Mouse (Mus musculus): Measurements from ENCODE around the gene Idua. TPM values are rescaled to one million over a fixed set of nuclear protein-coding genes. Genes with fewer than 3 reads are reported as not detected.

Gene Idua
- total and polyA plus RNA-seq, 3 experiments: 1.5 to 9.5 TPM; not detected in 1

DNA sequence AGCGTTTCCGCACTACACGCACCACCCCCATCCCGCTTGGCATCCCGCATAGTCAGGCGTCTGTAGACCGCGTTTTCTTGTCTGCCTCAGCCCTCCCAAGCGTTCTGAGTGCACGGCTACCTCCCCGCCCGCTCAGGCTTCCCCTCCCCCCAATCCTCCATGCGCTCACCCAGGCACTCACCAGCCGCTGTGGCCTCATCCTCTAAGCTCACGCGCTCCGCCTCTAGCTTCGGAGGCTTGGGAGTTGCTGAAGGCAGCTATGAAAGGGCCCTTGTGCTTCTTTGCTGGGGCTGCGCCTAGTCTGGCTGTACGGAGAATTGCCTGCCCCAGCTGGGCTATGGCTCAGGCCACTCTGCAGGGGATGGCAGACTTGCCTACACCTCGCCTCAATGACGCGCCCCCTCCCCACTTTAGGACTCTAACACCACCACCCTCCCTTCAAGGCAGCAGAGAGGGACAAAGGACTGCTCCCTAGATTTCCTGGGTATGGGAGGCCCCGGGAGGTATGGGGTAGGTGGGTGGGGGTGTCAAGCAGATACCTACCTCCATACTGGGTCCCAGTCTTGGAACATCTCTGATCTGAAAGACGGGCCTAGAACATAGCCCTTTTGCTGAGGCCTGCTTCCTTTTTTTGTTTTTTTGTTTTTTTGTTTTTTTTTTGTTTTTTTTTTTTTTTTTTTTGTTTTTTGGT, 17.6 kb downstream of the Idua start:
- Histone ChIP-seq H3K27ac (ENCODE audit: control insufficient read depth, low read depth, low read length) (peak overlapping the region; percentile 96), H3K79me2 (ENCODE audit: control insufficient read depth, insufficient read depth, low read length, poor library complexity) (peaks cover 33% of the 10 kb centered on the region), H3K27me3 (ENCODE audit: control insufficient read depth in 1 of 2, insufficient read depth in 2 of 2, low read length in 2 of 2) (no peaks in the 10 kb centered on the region), H3K9ac (ENCODE audit: control insufficient read depth, low read depth, low read length, poor library complexity, severe bottlenecking) (peak overlapping the region; percentile 75), H3K4me3 (ENCODE audit: control insufficient read depth in 1 of 2, insufficient read depth in 1 of 2, low read depth in 2 of 2, low read length in 2 of 2) (peak overlapping the region; percentile 58 to 61), H3K36me3 (ENCODE audit: control insufficient read depth in 1 of 2, insufficient read depth in 2 of 2, low read length in 2 of 2) (peaks cover 2 to 36% of the 10 kb centered on the region in 2 experiments; a peak in 3 of 4 replicates), H3K9me3 (replicated peaks; ENCODE audit: insufficient read depth, low read length) (no peaks in the 10 kb centered on the region), H3K4me1 (ENCODE audit: control insufficient read depth in 1 of 2, insufficient read depth in 2 of 2, low read length in 2 of 2) (peaks cover 11 to 52% of the 10 kb centered on the region in 2 experiments; a peak in 3 of 4 replicates)
- peak; percentile 87 for DNase-seq (ENCODE audit: low read depth, low spot score)
- TF ChIP-seq ZNF384 (IDR thresholded peaks at IDR 0.05; ENCODE audit: low read depth, low read length) (peak; percentile 39), JUND (IDR thresholded peaks at IDR 0.05; ENCODE audit: low read depth, low read length) (no peak), E2F4 (IDR thresholded peaks at IDR 0.05; ENCODE audit: borderline replicate concordance, low read depth, low read length) (no peak), RCOR1 (IDR thresholded peaks at IDR 0.05; ENCODE audit: low read depth, low read length) (no peak), RAD21 (IDR thresholded peaks at IDR 0.05; ENCODE audit: low read depth, low read length) (no peak), ZKSCAN1 (IDR thresholded peaks at IDR 0.05; ENCODE audit: low read depth, low read length) (no peak), POLR2AphosphoS5 (IDR thresholded peaks at IDR 0.05; ENCODE audit: borderline replicate concordance, low read depth, low read length) (no peak), KAT2A (conservative IDR thresholded peaks at IDR 0.05; ENCODE audit: low read depth, low read length) (no peak), BHLHE40 (IDR thresholded peaks at IDR 0.05; ENCODE audit: borderline replicate concordance, low read depth, low read length) (no peak; the same call in 1 of the 2 replicates), SMC3 (IDR thresholded peaks at IDR 0.05; ENCODE audit: low read depth, low read length) (no peak), ZC3H11A (IDR thresholded peaks at IDR 0.05; ENCODE audit: low read depth, low read length) (no peak), GABPA (IDR thresholded peaks at IDR 0.05; ENCODE audit: low read depth, low read length) (no peak), MEF2A (IDR thresholded peaks at IDR 0.05; ENCODE audit: extremely low read depth, insufficient replicate concordance, low read depth, low read length, poor library complexity, severe bottlenecking) (peak; percentile 8; the same call in 1 of the 2 replicates), CTCF (IDR thresholded peaks at IDR 0.05 in 2 of 3, conservative IDR thresholded peaks at IDR 0.05 in 1 of 3; ENCODE audit: control insufficient read depth in 1 of 3, insufficient read depth in 1 of 3, low read depth in 2 of 3, low read length in 3 of 3, poor library complexity in 1 of 3, severe bottlenecking in 1 of 3) (no peak), USF1 (IDR thresholded peaks at IDR 0.05; ENCODE audit: low read depth, low read length) (no peak), NRF1 (IDR thresholded peaks at IDR 0.05; ENCODE audit: insufficient read depth, low read depth, low read length, poor library complexity, severe bottlenecking) (0 out of 2 replicates have a peak, but pooled peaks have one; percentile 6), ELF1 (IDR thresholded peaks at IDR 0.05; ENCODE audit: low read depth, low read length) (no peak), ETS1 (IDR thresholded peaks at IDR 0.05; ENCODE audit: low read depth, low read length) (no peak; the same call in 1 of the 2 replicates), MYC (IDR thresholded peaks at IDR 0.05; ENCODE audit: low read depth, low read length) (no peak; the same call in 1 of the 2 replicates), POLR2AphosphoS2 (IDR thresholded peaks at IDR 0.05; ENCODE audit: low read length) (no peak), MAX (IDR thresholded peaks at IDR 0.05; ENCODE audit: low read length) (no peak), TBP (IDR thresholded peaks at IDR 0.05; ENCODE audit: low read depth, low read length) (no peak), EP300 (IDR thresholded peaks at IDR 0.05; ENCODE audit: low read depth in 1 of 2, low read length in 2 of 2) (peak in 1 of 2 experiments; percentile 44; a peak in 2 of 4 replicates), TAL1 (IDR thresholded peaks at IDR 0.05; ENCODE audit: low read length) (no peak), TCF12 (IDR thresholded peaks at IDR 0.05; ENCODE audit: low read depth, low read length) (peak; percentile 45; the same call in 1 of the 2 replicates), MXI1 (IDR thresholded peaks at IDR 0.05; ENCODE audit: low read depth, low read length) (0 out of 2 replicates have a peak, but pooled peaks have one; percentile 16), SIN3A (IDR thresholded peaks at IDR 0.05; ENCODE audit: low read length) (no peak), UBTF (IDR thresholded peaks at IDR 0.05; ENCODE audit: borderline replicate concordance, insufficient read depth, low read depth, low read length) (peak; percentile 75; the same call in 1 of the 2 replicates), USF2 (IDR thresholded peaks at IDR 0.05; ENCODE audit: borderline replicate concordance in 1 of 2, insufficient read depth in 1 of 2, low read depth in 1 of 2, low read length in 2 of 2) (no peak), POLR2A (IDR thresholded peaks at IDR 0.05; ENCODE audit: control insufficient read depth in 1 of 2, insufficient read depth in 1 of 2, low read depth in 1 of 2, low read length in 2 of 2, poor library complexity in 1 of 2) (peak; percentile 4 to 63; a peak in 2 of 4 replicates), MAZ (IDR thresholded peaks at IDR 0.05; ENCODE audit: low read depth, low read length) (no peak; the same call in 1 of the 2 replicates), NELFE (IDR thresholded peaks at IDR 0.05; ENCODE audit: low read depth, low read length) (no peak; the same call in 1 of the 2 replicates), CHD1 (IDR thresholded peaks at IDR 0.05; ENCODE audit: low read depth, low read length) (no peak), CHD2 (IDR thresholded peaks at IDR 0.05; ENCODE audit: low read length) (peak; percentile 14; the same call in 1 of the 2 replicates), MAFK (IDR thresholded peaks at IDR 0.05; ENCODE audit: borderline replicate concordance, low read depth, low read length) (no peak)

Measured in MEL (cell line).